Mouse (Mus musculus) gastrocnemius, postnatal 10 days (tissue): ENCODE measurements around the gene Nob1. TPM values are rescaled to one million over a fixed set of nuclear protein-coding genes. Genes with fewer than 3 reads are reported as not detected.

ENCODE experiments used
- DNase-seq: peaks from one replicate; pipeline ENCODE4 v3.0.0; 2021; ENCODE audit warnings: mixed read lengths
- total RNA-seq, 2 experiments: library from RNA; stranded (reverse); gene quantifications; 2 replicates each; pipeline ENCODE4 v1.2.3; 2021

Gene Nob1
- total RNA-seq, 2 experiments from 2014 or later: 21.2 to 22.5 TPM

DNA sequence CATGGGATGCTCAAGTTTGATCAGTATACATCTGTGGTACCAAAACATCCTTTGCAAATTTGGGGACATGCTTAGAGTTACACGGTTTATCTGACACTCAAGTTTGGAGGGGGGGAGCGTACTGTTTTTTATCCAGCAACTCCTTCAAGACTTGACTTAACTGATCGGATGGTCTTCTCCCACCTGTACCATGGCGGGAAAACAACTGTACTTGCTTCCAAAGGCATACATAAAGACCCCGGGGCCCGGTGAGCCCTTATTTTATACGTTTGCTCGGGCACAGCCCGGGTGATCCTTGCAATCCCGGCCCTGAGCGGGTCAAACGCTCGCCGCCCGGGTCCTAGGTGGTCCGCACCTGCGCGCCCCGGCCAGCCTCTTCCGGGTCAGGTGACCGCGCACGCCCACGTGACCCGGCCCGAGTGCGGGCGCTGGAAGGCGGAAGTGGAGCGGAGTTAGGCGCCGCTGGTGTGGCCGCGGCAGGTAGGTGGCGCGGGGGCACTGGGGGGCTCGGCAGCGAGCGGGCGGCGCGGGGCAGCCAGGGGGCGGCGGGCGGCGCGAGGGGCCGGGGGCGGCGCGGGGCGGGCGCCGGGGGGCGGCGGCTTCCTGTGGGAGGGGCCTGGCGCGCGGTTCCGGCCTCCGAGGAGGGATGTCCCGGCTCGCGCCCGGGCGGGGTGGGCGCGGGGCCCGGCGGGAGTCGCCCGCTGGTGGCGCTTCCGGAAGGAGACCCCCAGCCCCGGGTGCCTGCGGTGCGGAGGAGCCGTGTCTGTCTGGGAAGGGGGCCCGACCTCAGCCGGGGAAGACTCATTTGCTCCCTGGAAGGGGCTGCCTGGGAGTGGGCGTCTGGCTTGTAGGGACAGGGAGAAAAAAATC lies 11.3 kb upstream of the Nob1 start, which contains the start of gene Wwp2:
Gene Wwp2 (plus strand): TSS at position 404 of the 870 bp plus-strand sequence.
- DNase-seq: peak; percentile 78

DNA sequence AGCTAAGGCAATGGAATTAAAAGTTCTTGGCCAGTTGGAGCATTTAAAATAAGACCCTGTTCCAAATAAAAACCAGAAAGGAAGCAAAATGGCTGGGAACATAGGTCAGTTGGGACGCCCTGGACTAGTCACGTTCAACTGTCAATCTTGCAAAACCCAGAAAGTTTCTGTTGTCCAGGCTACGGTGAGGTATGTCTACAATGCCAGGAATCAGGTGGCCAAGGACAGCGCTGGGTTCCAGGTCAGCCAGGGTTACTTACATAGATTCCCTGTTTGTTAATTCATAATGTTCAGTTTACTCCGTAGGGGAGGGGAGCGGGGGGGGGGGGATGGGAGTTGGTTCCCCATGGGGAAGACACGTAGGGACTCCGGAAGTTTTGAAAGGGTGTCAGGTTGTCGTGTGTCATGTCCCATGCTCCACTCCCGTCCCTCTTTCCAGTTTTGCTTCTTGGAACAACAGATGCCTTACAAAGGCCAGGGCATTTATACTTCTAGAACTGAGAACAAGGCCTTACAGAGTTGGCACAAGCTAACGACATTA lies 10.6 kb upstream of the Nob1 start:
- DNase-seq: no peak

DNA sequence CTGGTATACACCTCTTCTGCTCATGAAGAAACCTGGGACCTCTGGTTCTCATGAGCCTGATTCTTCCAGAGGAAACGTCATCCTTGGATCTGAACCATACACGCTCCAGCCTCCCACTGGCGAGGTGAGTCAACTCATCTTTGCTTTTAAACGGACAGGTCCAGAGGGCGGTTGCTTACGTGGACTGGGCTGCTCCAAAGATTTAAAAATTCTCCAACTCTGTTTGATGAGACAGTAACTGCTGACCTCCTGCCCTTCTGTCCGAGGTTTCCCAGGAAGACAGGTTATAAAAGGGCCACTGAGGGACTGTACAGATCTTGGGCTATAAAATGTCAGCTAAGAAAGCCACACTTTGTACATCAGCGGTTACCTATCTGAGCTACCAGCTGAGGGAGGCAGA lies 6.0 kb upstream of the Nob1 start:
- no peak for DNase-seq

DNA sequence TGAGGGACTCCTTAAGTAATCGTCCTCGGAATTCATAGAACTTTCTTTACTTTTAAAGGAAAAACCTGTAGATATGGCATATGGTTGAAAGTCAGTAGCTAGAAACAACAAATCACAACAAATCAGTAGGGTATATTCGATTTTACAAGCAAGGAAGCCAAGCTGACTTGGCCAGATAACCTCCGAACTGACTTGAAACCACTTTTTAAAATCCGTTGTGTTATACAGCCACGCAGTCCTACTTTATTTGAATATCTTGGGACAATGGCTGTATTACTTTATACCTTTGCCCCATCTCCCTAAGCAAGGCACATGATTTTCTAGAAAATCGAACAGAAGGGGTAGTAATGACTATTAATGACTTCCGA lies 363 bp upstream of the Nob1 start:
- no peak for DNase-seq

DNA sequence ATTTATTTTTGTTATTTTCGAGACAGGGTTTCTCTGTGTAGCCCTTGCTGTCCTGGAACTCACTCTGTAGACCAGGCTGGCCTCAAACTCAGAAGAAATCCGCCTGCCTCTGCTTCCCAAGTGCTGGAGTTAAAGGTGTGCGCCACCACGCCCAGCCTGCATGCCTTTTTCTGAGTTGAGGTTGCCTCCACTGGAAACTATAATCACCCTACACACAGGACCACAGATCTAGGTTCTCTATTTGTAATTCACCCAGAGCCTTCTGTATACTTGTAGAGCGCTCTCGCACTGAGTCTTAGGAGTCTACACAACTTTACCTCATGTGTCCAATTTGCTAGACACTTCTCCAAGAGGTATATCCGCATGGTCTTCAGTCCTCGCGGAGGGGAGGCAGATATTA lies 675 bp downstream of the Nob1 start:
- no peak for DNase-seq

DNA sequence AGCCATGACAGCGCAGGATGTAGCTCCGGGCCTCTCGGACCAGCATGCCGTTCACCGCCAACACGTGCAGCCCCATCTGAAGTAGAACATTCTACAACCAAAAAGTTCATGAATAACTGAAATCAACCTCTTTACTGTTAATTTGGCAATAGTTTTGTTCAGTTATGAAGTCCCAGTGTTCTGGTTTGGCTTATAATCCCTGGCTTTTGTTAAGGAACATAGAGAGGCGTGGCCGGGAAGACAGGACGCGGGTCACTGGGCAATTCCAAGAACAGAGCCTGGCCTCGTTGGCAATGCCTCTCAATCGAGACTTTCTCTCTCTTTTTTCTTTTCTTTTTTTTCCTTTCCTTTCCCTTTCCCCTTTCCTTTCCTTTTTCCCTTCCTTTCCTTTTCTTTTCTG lies 7.8 kb downstream of the Nob1 start:
- no peak for DNase-seq

DNA sequence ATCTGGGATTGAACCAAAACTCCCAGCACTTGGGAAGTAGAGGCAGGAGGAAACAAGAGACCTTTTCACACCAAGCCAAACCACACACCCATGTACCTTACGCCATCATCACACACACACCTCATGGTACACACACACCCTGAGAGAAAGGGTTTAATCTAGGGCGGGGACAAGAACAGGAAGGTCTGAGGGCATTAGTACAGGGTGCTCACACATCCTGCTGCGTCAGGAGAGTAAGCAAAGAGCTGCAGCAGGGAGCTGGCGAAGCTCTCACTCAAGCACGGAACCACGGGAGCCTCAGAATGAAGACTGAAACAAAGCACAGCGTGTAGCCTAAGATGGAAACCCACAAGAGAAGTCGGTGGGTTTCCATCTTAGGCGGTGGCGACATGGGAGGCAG lies 11.0 kb downstream of the Nob1 start:
- no peak for DNase-seq

DNA sequence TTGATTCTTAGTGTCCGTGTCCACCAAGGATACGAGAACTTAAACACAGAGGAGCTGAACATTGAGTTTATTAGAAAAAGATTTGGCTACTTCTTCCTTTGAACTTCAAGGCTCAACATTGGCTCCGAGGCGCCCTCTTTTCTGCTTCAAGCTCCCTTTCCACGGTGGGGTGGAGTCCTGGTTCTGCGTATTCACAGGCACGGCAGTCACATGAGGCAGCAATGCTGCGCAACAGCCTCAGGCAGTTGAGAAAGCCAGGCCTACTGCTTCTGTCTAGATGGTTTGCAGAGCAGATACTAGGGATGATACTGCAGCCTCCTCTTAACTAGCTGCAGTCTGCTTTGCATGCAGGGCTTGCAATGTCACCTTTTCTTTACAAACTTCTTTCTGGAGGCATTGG lies 12.3 kb downstream of the Nob1 start:
- DNase-seq: no peak

DNA sequence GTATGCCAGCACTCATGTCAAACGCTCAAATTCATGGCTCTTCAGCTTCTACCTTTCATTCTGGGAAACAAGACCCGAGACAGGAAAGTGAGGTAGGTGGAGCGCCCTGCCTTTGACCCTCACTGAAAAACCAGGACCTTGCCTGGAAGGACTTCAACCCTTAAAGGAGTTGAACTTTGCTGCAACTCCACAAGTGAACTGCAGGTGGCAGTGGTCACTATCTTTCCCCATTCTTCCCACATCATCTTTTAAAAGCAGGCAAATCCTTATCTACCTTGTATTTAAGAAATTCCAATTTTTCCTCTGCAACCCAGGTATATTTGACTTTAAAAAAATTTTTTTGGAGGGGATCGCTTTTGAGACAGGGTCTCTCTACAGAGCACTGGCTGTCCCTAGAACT lies 13.5 kb downstream of the Nob1 start:
- no peak for DNase-seq

DNA sequence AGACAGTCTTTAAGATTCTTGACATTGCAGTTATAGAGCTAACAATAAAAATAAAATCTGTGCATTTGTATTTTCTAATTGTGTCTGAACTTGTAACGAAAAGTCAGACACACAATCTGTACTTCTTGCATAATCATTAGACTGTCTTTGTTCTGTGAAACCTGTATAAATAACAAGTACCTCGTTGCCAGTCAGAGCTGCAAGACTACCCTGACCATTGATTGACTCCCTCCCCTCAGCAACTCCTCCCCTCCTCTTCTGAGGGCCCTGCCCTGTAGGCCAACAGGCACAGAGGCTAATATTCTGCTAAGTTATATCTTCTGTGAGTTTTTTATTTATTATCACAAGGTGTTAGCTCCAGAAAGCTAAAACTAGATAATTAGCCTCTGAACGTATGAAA lies 18.9 kb downstream of the Nob1 start:
- no peak for DNase-seq

DNA sequence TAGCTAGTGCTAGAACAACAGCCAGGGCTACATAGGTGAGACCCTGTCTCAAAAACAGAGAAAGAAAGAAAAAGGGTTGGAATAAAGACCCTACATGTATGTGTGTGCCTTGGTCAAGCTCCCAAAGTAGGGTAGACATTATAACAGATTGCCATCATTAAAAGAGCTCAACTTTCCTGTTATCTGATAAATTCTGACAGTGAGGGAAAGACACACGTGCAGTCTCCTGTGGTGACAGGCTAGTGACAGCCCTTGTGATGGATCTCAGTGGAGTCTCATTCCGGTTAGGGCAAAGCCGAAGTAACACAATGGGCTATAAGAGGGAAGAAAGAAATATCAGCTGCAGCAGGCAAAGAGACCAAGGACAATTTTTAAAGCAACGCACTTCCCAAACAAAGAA lies 20.8 kb downstream of the Nob1 start:
- no peak for DNase-seq

DNA sequence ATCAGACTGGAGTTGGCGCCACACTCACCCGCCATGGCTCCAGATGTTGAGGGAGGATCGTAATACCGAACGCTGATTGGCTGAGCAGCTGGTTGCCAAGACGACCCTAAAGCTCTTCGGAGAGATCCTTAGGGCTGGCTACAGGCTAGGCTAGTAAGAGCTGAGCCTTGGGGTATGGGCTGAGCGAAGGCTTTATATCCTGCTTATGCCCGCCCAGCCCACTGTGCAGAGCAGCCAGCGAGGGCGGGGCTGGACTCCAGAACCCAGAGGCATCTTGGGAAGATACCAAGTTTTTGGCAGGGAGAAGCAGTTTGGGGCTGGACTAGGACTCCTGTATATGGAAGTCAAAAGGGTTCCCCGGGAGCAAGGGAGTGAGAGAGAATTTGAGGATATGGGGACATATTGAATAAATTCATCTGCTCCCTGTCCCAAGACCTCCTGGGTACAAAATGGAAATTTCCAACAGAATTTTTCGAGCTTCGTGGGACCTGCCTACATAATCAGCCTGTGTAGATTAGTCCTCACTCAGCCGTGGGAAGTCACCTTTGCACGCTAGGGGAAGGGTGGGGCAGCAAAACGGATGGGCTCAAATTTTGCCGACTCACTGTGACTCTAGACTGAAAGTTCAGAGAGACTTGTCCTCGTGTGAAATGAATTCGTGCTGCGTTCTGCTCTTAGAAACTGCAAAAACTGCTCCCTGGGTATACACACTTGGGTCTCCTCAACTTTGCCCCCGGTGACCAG lies 21.6 kb downstream of the Nob1 start, which contains the start of gene Nqo1:
Gene Nqo1 (minus strand): TSS at position 169 of the 744 bp plus-strand sequence.
- peak; percentile 70 for DNase-seq

DNA sequence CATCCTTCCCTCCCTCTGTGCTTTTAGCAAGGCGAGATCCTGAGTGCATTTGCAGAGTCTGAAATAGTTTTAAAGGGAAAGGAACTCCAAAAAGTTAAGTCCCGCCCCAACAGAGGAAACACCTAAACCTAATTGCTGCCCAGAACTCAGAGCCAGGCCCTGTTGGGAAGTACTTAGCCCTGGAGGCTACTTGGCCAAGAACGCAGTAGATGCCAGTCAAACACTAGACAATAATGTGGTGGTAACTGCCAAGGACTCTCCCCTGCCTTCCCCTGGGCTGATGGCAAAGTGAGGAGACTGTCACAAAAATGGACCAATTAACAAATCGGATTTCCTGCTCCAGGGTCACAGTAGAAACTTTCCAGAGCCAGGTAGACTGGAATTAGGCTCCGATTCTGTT lies 23.0 kb downstream of the Nob1 start:
- DNase-seq: no peak

DNA sequence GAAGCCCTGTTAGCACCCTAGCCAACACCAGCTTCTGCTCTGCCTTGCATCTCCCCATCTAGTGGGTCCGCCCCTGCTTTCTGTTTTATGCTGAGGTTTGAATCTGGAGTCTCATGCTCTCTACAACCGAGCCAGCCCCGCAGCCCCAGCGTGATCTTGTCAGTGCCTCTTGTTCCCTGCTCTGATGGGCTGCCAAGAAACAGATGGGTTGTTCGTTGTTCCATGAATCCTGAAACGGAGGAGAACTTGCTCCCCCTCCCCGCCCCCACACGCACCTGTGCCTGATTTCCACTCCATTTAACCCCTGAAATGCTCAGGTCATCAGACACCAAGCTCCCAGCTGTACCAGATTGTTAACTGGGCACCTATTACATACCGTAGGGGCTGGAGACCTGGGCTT lies 25.4 kb downstream of the Nob1 start:
- DNase-seq: no peak

DNA sequence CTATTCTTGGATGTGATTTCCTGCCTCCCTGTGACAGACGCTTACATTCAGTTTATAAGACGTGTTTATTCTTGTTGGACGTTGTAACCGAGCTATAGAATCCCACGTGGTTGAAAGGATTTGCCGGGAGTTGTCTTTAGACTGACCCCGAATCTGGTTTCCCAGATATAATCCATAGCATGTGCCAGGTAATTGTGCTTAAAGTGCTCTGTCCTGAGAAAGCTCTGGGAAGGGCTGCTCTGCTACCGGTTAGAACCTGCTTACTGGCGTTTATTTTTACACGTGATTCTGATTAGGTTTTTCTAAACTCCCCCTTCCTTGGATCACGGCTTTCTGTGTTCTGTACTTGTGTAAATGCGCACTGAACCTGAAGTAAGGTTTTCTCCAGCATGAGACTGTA lies 27.2 kb downstream of the Nob1 start:
- DNase-seq: no peak

DNA sequence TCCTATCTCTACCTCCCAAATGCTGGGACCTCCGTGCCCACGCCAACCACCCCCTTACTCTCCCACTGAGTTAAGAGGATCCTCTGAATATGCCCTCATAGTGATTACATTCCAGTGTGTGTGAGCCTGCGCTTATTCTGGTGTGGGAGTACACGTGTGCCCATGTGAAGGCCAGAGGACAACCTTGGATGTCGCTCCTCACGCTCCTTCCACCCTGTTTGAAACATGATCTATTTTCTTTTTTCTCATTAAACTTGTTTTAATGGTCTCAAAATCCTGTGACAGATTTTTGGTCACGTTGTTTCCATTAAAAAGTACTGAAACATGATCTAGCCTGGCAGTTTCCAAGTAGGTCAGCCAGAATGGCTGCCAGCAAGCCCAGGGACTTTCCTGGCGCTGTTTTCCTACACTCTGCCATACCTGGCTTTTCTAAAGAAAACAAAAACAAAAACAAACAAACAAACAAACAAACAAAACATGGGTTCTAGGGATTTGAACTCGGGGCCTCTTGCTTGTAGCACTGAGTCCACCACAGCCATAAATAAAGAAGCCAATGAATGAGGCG lies 28.7 kb downstream of the Nob1 start:
- DNase-seq: no peak

DNA sequence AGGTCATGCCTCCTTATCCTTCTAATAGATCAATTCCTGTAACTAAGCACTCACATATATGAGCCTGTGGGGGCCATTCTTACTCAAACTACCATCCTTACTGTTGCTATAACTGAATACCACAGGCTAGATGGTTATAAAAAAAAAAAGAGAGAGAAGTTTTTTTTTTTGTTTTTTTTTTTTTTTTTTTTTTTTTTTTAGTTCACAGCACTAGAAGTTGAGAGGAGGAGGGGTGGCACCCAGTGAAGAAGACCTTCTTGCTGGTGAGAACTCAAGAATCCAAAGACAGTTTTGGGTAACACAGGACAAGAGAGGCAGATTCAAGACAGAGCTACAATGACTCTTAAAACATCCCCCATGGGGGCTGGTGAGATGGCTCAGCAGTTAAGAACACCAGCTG lies 29.5 kb downstream of the Nob1 start:
- no peak for DNase-seq

DNA sequence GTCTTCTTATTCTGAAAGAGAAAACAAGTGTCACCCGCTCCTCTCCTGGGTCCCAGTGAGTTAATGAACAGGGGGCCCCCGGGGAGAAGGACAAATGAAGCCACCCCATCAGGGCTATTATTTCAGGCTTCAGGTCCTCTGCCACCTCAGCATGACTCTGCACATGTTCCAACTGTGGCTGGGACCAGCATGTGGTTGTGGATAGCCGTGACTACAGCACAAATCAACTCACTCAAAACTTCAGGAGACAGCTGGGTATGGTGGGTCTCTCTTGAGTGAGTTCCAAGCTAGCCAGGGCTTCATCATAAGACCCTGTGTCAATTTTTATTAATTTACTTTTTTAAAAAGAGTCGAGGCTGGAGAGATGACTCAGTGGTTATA lies 33.7 kb downstream of the Nob1 start:
- DNase-seq: no peak

DNA sequence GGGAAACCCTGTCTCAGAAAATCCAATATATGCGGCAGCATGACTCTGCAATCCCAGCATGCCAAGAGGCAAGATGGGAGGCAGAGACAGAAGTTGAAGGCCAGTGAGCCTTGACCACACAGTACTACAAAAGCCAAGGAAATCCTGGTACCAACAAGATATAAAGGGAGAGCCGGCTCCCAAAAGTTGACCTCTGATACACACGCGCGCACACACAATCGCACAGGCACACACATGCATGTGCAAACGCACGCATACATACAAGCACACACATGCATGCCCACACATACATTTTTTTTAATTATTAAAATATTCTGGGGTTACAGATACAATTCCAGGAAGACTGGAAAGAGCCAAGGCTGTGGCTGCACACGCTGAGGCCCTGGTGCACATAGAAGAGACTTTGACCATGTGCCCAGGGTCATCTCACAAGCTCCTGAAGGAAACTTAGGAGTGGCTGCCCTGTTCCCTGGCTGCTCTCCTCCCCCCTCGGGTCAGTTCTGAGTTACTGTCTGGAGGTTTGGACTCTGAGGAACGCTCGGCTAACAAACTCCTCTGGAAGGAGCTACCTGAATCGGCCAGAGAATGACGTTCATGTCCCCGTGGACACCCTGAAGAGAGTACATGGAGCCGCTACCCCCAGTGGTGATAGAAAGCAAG lies 34.2 kb downstream of the Nob1 start:
- DNase-seq: no peak

DNA sequence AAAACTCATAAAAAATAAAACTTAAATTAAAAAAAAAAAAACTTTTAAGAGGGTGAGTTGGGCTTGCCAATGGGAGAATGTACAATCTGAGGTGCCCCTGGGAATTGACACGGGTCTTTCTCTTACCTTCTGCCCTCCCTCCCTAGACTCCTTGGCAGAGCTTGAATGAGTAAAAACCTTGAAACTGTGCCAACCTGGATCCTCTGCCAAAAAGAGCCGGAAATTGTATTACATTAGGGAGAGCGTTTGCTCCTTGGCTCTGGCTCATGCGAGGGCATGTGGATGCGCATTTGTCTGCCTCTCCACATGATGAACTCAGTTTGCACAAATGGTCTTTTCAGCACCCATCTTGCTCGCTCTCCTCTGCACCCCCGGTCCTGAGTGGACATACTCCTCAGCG lies 35.3 kb downstream of the Nob1 start:
- no peak for DNase-seq

DNA sequence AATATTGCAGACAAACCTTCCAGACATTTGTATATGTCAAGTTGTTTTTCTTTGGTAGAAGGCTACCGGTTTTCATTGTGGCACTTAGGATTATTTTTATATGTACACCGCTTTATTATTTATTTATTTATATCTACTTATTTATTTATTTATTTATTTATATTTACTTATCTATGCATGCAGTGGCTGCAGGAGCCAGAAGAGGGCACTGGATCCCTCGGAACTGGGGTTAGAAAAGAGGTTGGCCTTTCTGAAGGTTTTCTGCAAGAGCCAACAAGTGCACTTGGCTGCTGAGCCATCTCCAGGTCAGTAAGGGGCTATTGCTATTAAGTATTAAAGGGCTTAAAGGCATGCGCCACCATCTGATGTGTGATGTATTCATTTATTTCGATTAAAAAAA lies 37.0 kb downstream of the Nob1 start:
- peak; percentile 30 for DNase-seq

DNA sequence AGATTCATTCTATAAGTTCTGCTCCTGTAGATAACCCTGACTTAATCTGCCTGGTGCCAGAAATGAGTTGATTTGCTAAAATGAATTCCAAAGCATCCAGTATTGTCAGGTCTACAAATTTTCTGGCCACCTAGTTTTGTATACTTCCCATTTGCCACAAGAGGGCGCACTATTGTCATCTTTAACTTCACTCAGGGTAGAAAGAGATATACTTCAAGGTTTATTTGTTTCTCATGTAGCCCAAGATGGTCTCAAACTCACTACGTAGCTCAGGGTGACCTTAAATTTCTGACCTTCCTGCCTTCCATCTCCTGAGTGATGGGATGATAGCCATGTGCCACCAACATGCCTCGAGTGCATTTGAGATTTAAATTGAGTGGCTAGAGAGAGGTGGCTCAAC lies 38.2 kb downstream of the Nob1 start:
- DNase-seq: no peak

DNA sequence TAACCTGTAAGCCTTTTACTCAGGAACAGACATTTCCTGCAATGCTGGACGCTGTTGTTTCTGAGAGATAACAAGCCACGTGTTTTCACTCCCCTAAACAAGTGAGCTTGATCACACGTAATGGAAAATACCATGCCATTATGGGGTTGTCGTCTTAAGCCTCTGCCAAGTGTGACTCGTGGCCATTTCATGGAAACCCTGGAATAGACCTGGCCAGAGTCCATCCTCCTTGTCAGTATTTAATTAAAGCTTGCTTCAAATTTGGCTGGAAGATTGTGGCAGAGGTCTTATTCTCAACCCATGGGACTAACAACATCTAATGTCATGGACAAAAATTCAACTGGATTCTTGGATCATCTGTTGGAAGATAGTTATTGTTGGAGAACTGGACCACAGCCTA lies 38.7 kb downstream of the Nob1 start:
- DNase-seq: no peak
